Mouse (Mus musculus): Measurements from ENCODE around the gene G6pc3. TPM values are rescaled to one million over a fixed set of nuclear protein-coding genes. Genes with fewer than 3 reads are reported as not detected.

Gene G6pc3
- polyA plus RNA-seq, 1 experiment from 2014 or later: 38.0 TPM

Small RNA genes lying within 50 kb of the gene (microRNA-seq; reads per million reads assigned to microRNA genes)
- gene Mir8101: 0.90 reads per million

Other genes starting within 250 kb of the G6pc3 start
- not detected in 2 replicates for gene Sost, start 222.6 kb upstream of the G6pc3 start, polyA plus RNA-seq (2016; fragmentation: Nextera tagmentation; extraction: Ambion mirVana)
- not detected in 2 replicates for gene Cfap97d1, start 205.3 kb upstream of the G6pc3 start, polyA plus RNA-seq (2016; fragmentation: Nextera tagmentation; extraction: Ambion mirVana)
- gene Dusp3, start 202.6 kb upstream of the G6pc3 start, polyA plus RNA-seq (2016; fragmentation: Nextera tagmentation; extraction: Ambion mirVana): 12.1 and 12.6 TPM in 2 replicates
- gene Mpp3, start 161.2 kb upstream of the G6pc3 start, polyA plus RNA-seq (2016; fragmentation: Nextera tagmentation; extraction: Ambion mirVana): 13.5 and 16.1 TPM in 2 replicates
- gene Cd300lg, start 148.1 kb upstream of the G6pc3 start, polyA plus RNA-seq (2016; fragmentation: Nextera tagmentation; extraction: Ambion mirVana): 0.14 and 0.23 TPM in 2 replicates
- 15.7 and 16.2 TPM in 2 replicates for gene Mpp2, start 101.1 kb upstream of the G6pc3 start, polyA plus RNA-seq (2016; fragmentation: Nextera tagmentation; extraction: Ambion mirVana)
- gene Ppy, start 88.3 kb upstream of the G6pc3 start, polyA plus RNA-seq (2016; fragmentation: Nextera tagmentation; extraction: Ambion mirVana): not detected in 2 replicates
- not detected in 2 replicates for gene Pyy, start 81.8 kb upstream of the G6pc3 start, polyA plus RNA-seq (2016; fragmentation: Nextera tagmentation; extraction: Ambion mirVana)
- not detected in 2 replicates for gene Nags, start 44.1 kb upstream of the G6pc3 start, polyA plus RNA-seq (2016; fragmentation: Nextera tagmentation; extraction: Ambion mirVana)
- gene Tmem101, start 33.2 kb upstream of the G6pc3 start, polyA plus RNA-seq (2016; fragmentation: Nextera tagmentation; extraction: Ambion mirVana): 37.3 and 39.8 TPM in 2 replicates
- gene Lsm12, start 4.3 kb upstream of the G6pc3 start, polyA plus RNA-seq (2016; fragmentation: Nextera tagmentation; extraction: Ambion mirVana): 137 and 141 TPM in 2 replicates
- gene Hdac5, start 40.5 kb downstream of the G6pc3 start, polyA plus RNA-seq (2016; fragmentation: Nextera tagmentation; extraction: Ambion mirVana): 39.8 and 44.6 TPM in 2 replicates
- gene BC030867, start 59.3 kb downstream of the G6pc3 start, polyA plus RNA-seq (2016; fragmentation: Nextera tagmentation; extraction: Ambion mirVana): 27.3 TPM in 2 replicates
- 0.05 and 0.06 TPM in 2 replicates for gene Asb16, start 79.1 kb downstream of the G6pc3 start, polyA plus RNA-seq (2016; fragmentation: Nextera tagmentation; extraction: Ambion mirVana)
- 44.9 and 46.0 TPM in 2 replicates for gene Tmub2, start 95.3 kb downstream of the G6pc3 start, polyA plus RNA-seq (2016; fragmentation: Nextera tagmentation; extraction: Ambion mirVana)
- gene Atxn7l3, start 107.0 kb downstream of the G6pc3 start, polyA plus RNA-seq (2016; fragmentation: Nextera tagmentation; extraction: Ambion mirVana): 14.1 and 15.6 TPM in 2 replicates
- gene Ubtf, start 130.1 kb downstream of the G6pc3 start, polyA plus RNA-seq (2016; fragmentation: Nextera tagmentation; extraction: Ambion mirVana): 95.5 and 98.7 TPM in 2 replicates
- gene Slc4a1, start 176.6 kb downstream of the G6pc3 start, polyA plus RNA-seq (2016; fragmentation: Nextera tagmentation; extraction: Ambion mirVana): 37.4 and 52.1 TPM in 2 replicates
- 10.5 and 13.5 TPM in 2 replicates for gene Rundc3a, start 203.8 kb downstream of the G6pc3 start, polyA plus RNA-seq (2016; fragmentation: Nextera tagmentation; extraction: Ambion mirVana)
- gene Slc25a39, start 218.3 kb downstream of the G6pc3 start, polyA plus RNA-seq (2016; fragmentation: Nextera tagmentation; extraction: Ambion mirVana): 255 and 262 TPM in 2 replicates
- 66.2 and 70.1 TPM in 2 replicates for gene Grn, start 240.7 kb downstream of the G6pc3 start, polyA plus RNA-seq (2016; fragmentation: Nextera tagmentation; extraction: Ambion mirVana)

Data from forebrain, embryonic 10.5 days (tissue).